Mouse (Mus musculus) spleen, adult 2 months (tissue): ENCODE results near the gene Arhgdib.

Experiments used
- CTCF ChIP-seq: fragments of 200-500 bp; IDR thresholded peaks from 2 replicates; pipeline ENCODE4 v1.5.1; 2011; ENCODE audit warnings: mild to moderate bottlenecking, inconsistent platforms; ENCODE audit not compliant: insufficient read depth, insufficient read length, insufficient replicate concordance; ENCODE audit errors: extremely low read depth
- POLR2A ChIP-seq: fragments of 200-500 bp; IDR thresholded peaks from 2 replicates; pipeline ENCODE4 v1.6.1; 2011; ENCODE audit warnings: low read depth, low read length, inconsistent platforms

DNA sequence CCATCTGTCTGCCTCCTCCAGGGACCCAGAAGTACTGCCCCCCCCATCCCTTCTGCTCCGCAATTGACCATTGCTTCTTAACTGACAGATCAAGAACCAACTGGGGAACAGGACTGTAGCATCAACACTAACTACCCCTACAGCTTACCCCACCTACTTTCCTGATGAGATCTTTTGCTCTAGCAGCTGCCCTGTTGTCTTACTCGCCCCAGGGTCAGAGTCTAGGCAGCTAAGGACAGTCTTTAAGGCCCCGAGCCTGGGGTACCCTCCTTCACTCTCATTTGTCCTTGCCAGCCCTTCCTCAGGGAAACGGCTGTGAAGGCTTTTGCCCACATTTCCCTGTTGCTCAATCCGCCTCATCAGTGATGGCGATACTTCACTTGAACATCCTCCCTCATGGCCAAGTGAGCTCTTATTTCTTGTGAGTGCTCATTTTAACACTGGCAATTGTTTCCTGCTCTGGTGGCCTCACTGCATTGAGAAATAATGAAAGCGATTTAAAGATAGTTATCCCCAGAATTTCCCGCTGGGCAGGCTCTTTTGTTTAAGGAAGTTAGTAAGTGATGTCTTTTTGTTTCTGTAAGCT is 37.7 kb downstream of the Arhgdib start:
- TF ChIP-seq POLR2A (no peak), CTCF (no peak)
